Mouse (Mus musculus): Measurements from ENCODE around the gene Lsg1. TPM values are rescaled to one million over a fixed set of nuclear protein-coding genes. Genes with fewer than 3 reads are reported as not detected.

The Lsg1 gene
- polyA plus RNA-seq, 1 experiment = 9.4 TPM

- H3K27me3 ChIP-seq (replicated peaks; ENCODE audit: control insufficient read depth, insufficient read depth, low read length) = no peaks in the 10 kb centered on the region
- 80% methylated on average over 13 of the region's 13 CpGs for WGBS
- TF ChIP-seq POLR2A (IDR thresholded peaks at IDR 0.05; ENCODE audit: low read depth, low read length) (no peak), CTCF (conservative IDR thresholded peaks at IDR 0.05; ENCODE audit: insufficient read depth, insufficient read length, low read depth, low read length) (no peak)
- H3K4me1 ChIP-seq (ENCODE audit: control insufficient read depth, insufficient read depth, low read length) = peaks cover 26% of the 10 kb centered on the region
- H3K36me3 ChIP-seq (ENCODE audit: control insufficient read depth, insufficient read depth, low read length) = no peaks in the 10 kb centered on the region
- peak overlapping the region; percentile 98 for H3K27ac ChIP-seq (ENCODE audit: insufficient read depth, low read depth, low read length)
- peak overlapping the region; percentile 92; the same call in 1 of the 2 replicates for H3K4me3 ChIP-seq (ENCODE audit: insufficient read depth, low read depth, low read length)
- no peak for DNase-seq
Measured at GRCm38 (mm10) chr16:30511563-30512340, 75.6 kb downstream of the Lsg1 start.

- Histone ChIP-seq H3K4me3 (ENCODE audit: insufficient read depth, low read depth, low read length) (peak overlapping the region; percentile 92), H3K27ac (ENCODE audit: insufficient read depth, low read depth, low read length) (peak overlapping the region; percentile 98), H3K4me1 (ENCODE audit: control insufficient read depth, insufficient read depth, low read length) (peaks cover 26% of the 10 kb centered on the region), H3K27me3 (replicated peaks; ENCODE audit: control insufficient read depth, insufficient read depth, low read length) (no peaks in the 10 kb centered on the region), H3K36me3 (ENCODE audit: control insufficient read depth, insufficient read depth, low read length) (no peaks in the 10 kb centered on the region)
- TF ChIP-seq CTCF (conservative IDR thresholded peaks at IDR 0.05; ENCODE audit: insufficient read depth, insufficient read length, low read depth, low read length) = no peak
- peak; percentile 89 for TF ChIP-seq POLR2A (IDR thresholded peaks at IDR 0.05; ENCODE audit: low read depth, low read length)
- WGBS = 2% methylated on average over 44 of the region's 44 CpGs
- peak; percentile 93 for DNase-seq
Measured at GRCm38 (mm10) chr16:30510504-30511451, 76.6 kb downstream of the Lsg1 start.

Other genes with a start within 250 kb of the Lsg1 start
- 23.5 and 25.4 TPM in 2 replicates for gene Atp13a3, start 181.6 kb downstream of the Lsg1 start, polyA plus RNA-seq (2012; rRNA removed)
- 6.7 and 9.4 TPM in 2 replicates for gene Tmem44, start 36.8 kb downstream of the Lsg1 start, polyA plus RNA-seq (2012; rRNA removed)
- 26.4 and 31.4 TPM in 2 replicates for gene Fam43a, start 12.1 kb upstream of the Lsg1 start, polyA plus RNA-seq (2012; rRNA removed)

Measured in kidney, adult 2 months (tissue).